Mouse (Mus musculus) lung, postnatal 0 days (tissue): ENCODE results near the gene Il9r.

ENCODE experiments used
- CTCF ChIP-seq: IDR thresholded peaks from 2 replicates; pipeline ENCODE4 v1.5.1; 2016; ENCODE audit warnings: antibody characterized with exemption, mild to moderate bottlenecking
- EP300 ChIP-seq: IDR thresholded peaks from 2 replicates; pipeline ENCODE4 v1.6.1; 2016; ENCODE audit warnings: antibody characterized with exemption, mild to moderate bottlenecking, control low read depth

- TF ChIP-seq EP300 (no peak), CTCF (no peak)
These were observed 28.3 kb upstream of the Il9r start for GRCm38 (mm10) chr11:32228292-32228845.
